Comparison of ENCODE assay signal across 13 mouse cellular contexts in the genomic region with DNA sequence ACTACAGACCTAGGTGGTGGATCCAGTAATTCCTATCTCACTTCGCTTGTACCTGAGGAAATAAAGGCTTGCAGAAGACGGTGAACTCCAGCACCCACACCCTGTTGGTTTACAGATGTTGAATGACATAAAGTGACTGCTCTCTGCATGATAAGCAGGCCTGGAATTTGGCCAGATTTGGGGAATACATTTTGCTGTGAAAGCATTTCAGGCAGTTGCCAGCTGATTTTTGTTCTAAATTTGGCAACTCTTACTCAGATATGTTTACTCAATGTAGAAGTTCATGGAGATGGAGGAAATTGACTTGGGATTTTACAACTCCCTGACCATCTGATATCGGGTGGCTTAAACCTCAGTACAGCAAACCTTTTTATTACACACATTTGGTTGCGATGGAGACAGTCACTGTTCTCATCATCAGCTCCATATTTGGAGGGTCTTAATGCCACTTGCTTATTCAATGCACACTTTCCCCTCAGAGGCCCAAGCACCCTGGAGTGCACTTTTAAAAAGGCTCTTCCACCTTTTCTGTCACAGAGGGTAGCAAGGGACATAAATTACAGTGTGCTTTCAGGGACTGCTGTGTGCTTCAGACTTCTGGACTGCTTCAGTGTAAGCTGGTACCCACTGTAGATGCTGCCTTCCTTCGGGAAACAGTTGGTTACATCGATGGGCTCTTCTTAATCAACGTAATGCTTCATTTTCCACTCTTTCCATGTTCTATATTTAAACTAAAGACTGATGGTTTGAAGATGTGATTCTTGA.
DNase-seq lines count a peak whose midpoint lies in the region; ATAC-seq lines count a peak whose summit lies in the region.
"Had no signal": no experiment of that assay in that cellular context is flagged by ENCODE, and none has a peak within 500 bp of the region (broad histone marks: within the 10 kb centered on the region; RNA-seq: fewer than 3 reads in every experiment).

No protein-coding gene starts in this region.

- H3K27ac ChIP-seq in hindbrain, embryonic 13.5 days = peak overlapping the region; percentile 49; the same call in 1 of the 2 replicates
- H3K27ac ChIP-seq in hindbrain, embryonic 10.5 days = no peak overlapping the region
- H3K27ac ChIP-seq in midbrain, embryonic 14.5 days (replicated peaks; ENCODE audit: low read depth, low read length) = no peak overlapping the region
- no peak overlapping the region for H3K27ac ChIP-seq in midbrain, embryonic 10.5 days (replicated peaks)
- H3K27ac ChIP-seq: embryonic facial prominence, embryonic 15.5 days; limb, embryonic 13.5 days had no signal

- H3K9me3 ChIP-seq in hindbrain, embryonic 13.5 days = no peaks in the 10 kb centered on the region
- no peaks in the 10 kb centered on the region for H3K9me3 ChIP-seq in hindbrain, embryonic 10.5 days
- H3K9me3 ChIP-seq in midbrain, embryonic 14.5 days (ENCODE audit: control insufficient read depth, low read length) = no peaks in the 10 kb centered on the region
- H3K9me3 ChIP-seq in midbrain, embryonic 10.5 days (replicated peaks) = no peaks in the 10 kb centered on the region
- H3K9me3 ChIP-seq: embryonic facial prominence, embryonic 15.5 days; limb, embryonic 13.5 days had no signal

- no peak overlapping the region for H3K4me3 ChIP-seq in hindbrain, embryonic 13.5 days
- no peak overlapping the region for H3K4me3 ChIP-seq in hindbrain, embryonic 10.5 days
- H3K4me3 ChIP-seq in midbrain, embryonic 14.5 days (replicated peaks; ENCODE audit: low read depth, low read length) = no peak overlapping the region
- no peak overlapping the region for H3K4me3 ChIP-seq in midbrain, embryonic 10.5 days
- H3K4me3 ChIP-seq: embryonic facial prominence, embryonic 15.5 days; limb, embryonic 13.5 days; myocyte had no signal

- H3K4me2 ChIP-seq in hindbrain, embryonic 13.5 days = no peak overlapping the region
- no peak overlapping the region for H3K4me2 ChIP-seq in midbrain, embryonic 14.5 days (ENCODE audit: low read length)
- H3K4me2 ChIP-seq: embryonic facial prominence, embryonic 15.5 days; limb, embryonic 13.5 days had no signal

- DNase-seq in cerebellum, adult 9-10 months = peak; percentile 34
- DNase-seq in cerebellum, postnatal 4 days (ENCODE audit: low spot score in 2 of 2) = no peak
- no peak for DNase-seq in hindbrain, embryonic 10.5 days (ENCODE audit: low spot score)
- DNase-seq in midbrain, embryonic 14.5 days = peak; percentile 39
- no peak for DNase-seq in midbrain, embryonic 10.5 days (ENCODE audit: low spot score)
- DNase-seq in right cerebral cortex, postnatal 4 days = peak; percentile 20
- DNase-seq in natural killer cell, adult 2 months (ENCODE audit: low spot score in 2 of 2) = no peak
- DNase-seq: B cell, adult 2 months; kidney, adult 11 months had no signal

- peaks cover 15% of the 10 kb centered on the region for H3K4me1 ChIP-seq in hindbrain, embryonic 13.5 days (replicated peaks)
- no peaks in the 10 kb centered on the region for H3K4me1 ChIP-seq in hindbrain, embryonic 10.5 days (replicated peaks)
- H3K4me1 ChIP-seq in midbrain, embryonic 14.5 days (ENCODE audit: control insufficient read depth, insufficient read depth, low read length) = peaks cover 3% of the 10 kb centered on the region; the same call in 1 of the 2 replicates
- H3K4me1 ChIP-seq in midbrain, embryonic 10.5 days = no peaks in the 10 kb centered on the region

- peak; percentile 33; the same call in 1 of the 2 replicates for ATAC-seq in hindbrain, embryonic 13.5 days (ENCODE audit: low FRiP score)
- ATAC-seq in midbrain, embryonic 14.5 days (ENCODE audit: low FRiP score, low TSS enrichment) = 0 out of 2 replicates have a peak, but pooled peaks have one; percentile 31

- no peaks in the 10 kb centered on the region for H3K36me3 ChIP-seq in hindbrain, embryonic 13.5 days
- no peaks in the 10 kb centered on the region for H3K36me3 ChIP-seq in hindbrain, embryonic 10.5 days
- H3K36me3 ChIP-seq in midbrain, embryonic 14.5 days (ENCODE audit: control insufficient read depth, insufficient read depth, low read length) = no peaks in the 10 kb centered on the region
- no peaks in the 10 kb centered on the region for H3K36me3 ChIP-seq in midbrain, embryonic 10.5 days
- H3K36me3 ChIP-seq: embryonic facial prominence, embryonic 15.5 days; limb, embryonic 13.5 days had no signal

- no peak overlapping the region for H3K9ac ChIP-seq in hindbrain, embryonic 13.5 days
- H3K9ac ChIP-seq in midbrain, embryonic 14.5 days (replicated peaks; ENCODE audit: low read length) = no peak overlapping the region
- H3K9ac ChIP-seq: embryonic facial prominence, embryonic 15.5 days; limb, embryonic 13.5 days had no signal

- H3K27me3 ChIP-seq in hindbrain, embryonic 13.5 days = no peaks in the 10 kb centered on the region
- no peaks in the 10 kb centered on the region for H3K27me3 ChIP-seq in hindbrain, embryonic 10.5 days (ENCODE audit: insufficient read depth, poor library complexity, severe bottlenecking)
- H3K27me3 ChIP-seq in midbrain, embryonic 14.5 days (ENCODE audit: control insufficient read depth, insufficient read depth, low read length) = no peaks in the 10 kb centered on the region
- H3K27me3 ChIP-seq in midbrain, embryonic 10.5 days (ENCODE audit: low read depth, poor library complexity, severe bottlenecking) = no peaks in the 10 kb centered on the region
- H3K27me3 ChIP-seq: embryonic facial prominence, embryonic 15.5 days; limb, embryonic 13.5 days had no signal

- 69% methylated on average over 7 of the region's 7 CpGs for WGBS in hindbrain, embryonic 13.5 days
- 92% methylated on average over 7 of the region's 7 CpGs for WGBS in hindbrain, embryonic 10.5 days
- 84% methylated on average over 7 of the region's 7 CpGs for WGBS in midbrain, embryonic 14.5 days
- WGBS in midbrain, embryonic 10.5 days = 88% methylated on average over 7 of the region's 7 CpGs

Comparison
In these comparisons a context has a peak if more than half of its experiments do, and no peak if none do; other contexts are left out.
1. DNase-seq: peak in cerebellum, adult 9-10 months (single experiment), midbrain, embryonic 14.5 days (single experiment) and right cerebral cortex, postnatal 4 days (single experiment); none in cerebellum, postnatal 4 days (0 of 2), hindbrain, embryonic 10.5 days (single experiment), midbrain, embryonic 10.5 days (single experiment) and natural killer cell, adult 2 months (0 of 2).